Mouse (Mus musculus) midbrain, postnatal 0 days (tissue): Measurements from ENCODE around the gene Hist1h4f. TPM values are rescaled to one million over a fixed set of nuclear protein-coding genes. Genes with fewer than 3 reads are reported as not detected.
"Not testable (repeated sequence)": the region's sequence is repeated elsewhere in the genome, so short reads cannot be mapped to it uniquely, and the experiment has no call there.

Experiments used
- ATAC-seq: fragments of 200-750 bp; cut with Nextera tagmentation; 2 replicates; pipeline ENCODE4 v1.8.0; 2017; ENCODE audit warnings: moderate number of reproducible peaks, mild to moderate bottlenecking, moderate TSS enrichment, moderate library complexity; ENCODE audit not compliant: low FRiP score
- DNase-seq: peaks from one replicate; pipeline ENCODE4 v3.0.0-alpha.2; 2015; ENCODE audit warnings: low spot score
- H3K27ac ChIP-seq: fragments of 300-500 bp; sonication (generic); 2 replicates; pipeline ENCODE4 v1.5.1; 2014; ENCODE audit warnings: low read depth, mild to moderate bottlenecking, low read length, mixed read lengths
- H3K27me3 ChIP-seq: fragments of 300-500 bp; sonication (generic); 2 replicates; pipeline ENCODE4 v1.6.1; 2014; ENCODE audit warnings: low read length, control low read depth, mixed read lengths; ENCODE audit not compliant: insufficient read depth
- H3K36me3 ChIP-seq: fragments of 300-500 bp; sonication (generic); 2 replicates; pipeline ENCODE4 v1.6.1; 2014; ENCODE audit warnings: low read length, control low read depth, mixed read lengths; ENCODE audit not compliant: insufficient read depth
- H3K4me1 ChIP-seq: fragments of 300-500 bp; sonication (generic); 2 replicates; pipeline ENCODE4 v1.6.1; 2014; ENCODE audit warnings: mild to moderate bottlenecking, control low read depth, antibody characterized with exemption, low read length, mixed read lengths; ENCODE audit not compliant: insufficient read depth
- H3K4me2 ChIP-seq: fragments of 300-500 bp; sonication (generic); 2 replicates; pipeline ENCODE4 v1.6.1; 2014; ENCODE audit warnings: low read depth, mild to moderate bottlenecking, low read length, mixed read lengths; ENCODE audit not compliant: poor library complexity, severe bottlenecking
- H3K4me3 ChIP-seq: fragments of 300-500 bp; sonication (generic); 2 replicates; pipeline ENCODE4 v1.5.1; 2014; ENCODE audit warnings: low read depth, mild to moderate bottlenecking, low read length, moderate library complexity
- H3K9ac ChIP-seq: fragments of 300-500 bp; sonication (generic); replicated peaks from 2 replicates; pipeline ENCODE4 v1.6.1; 2014; ENCODE audit warnings: mild to moderate bottlenecking, low read length, moderate library complexity, mixed read lengths; ENCODE audit not compliant: poor library complexity, severe bottlenecking
- H3K9me3 ChIP-seq: fragments of 300-500 bp; sonication (generic); 2 replicates; pipeline ENCODE4 v1.6.1; 2016; ENCODE audit warnings: low read length, control low read depth
- CTCF ChIP-seq: IDR thresholded peaks from 2 replicates; pipeline ENCODE4 v1.5.1; 2016; ENCODE audit warnings: antibody characterized with exemption, mild to moderate bottlenecking
- WGBS: fragments of 180-500 bp; shearing (Covaris S2); extraction: QIAGEN DNeasy Blood & Tissue Kit; methylation state at CpG from one replicate; pipeline ENCODE4 v1.1.7; 2014; 5-methylcytosine and 5-hydroxymethylcytosine counted together
- polyA plus RNA-seq: library from polyadenylated mRNA; unstranded; fragments of >200 nt; fragmentation: Nextera tagmentation; extraction: Ambion mirVana; gene quantifications from 2 replicates; pipeline ENCODE4 v1.2.1, GENCODE M21; 2015
- total RNA-seq: library from RNA; depleted of rRNA; stranded (reverse); fragments of >200 nt; gene quantifications from 2 replicates; pipeline ENCODE4 v1.2.3, GENCODE M21; 2014

Hist1h4f gene
- total and polyA plus RNA-seq, 2 experiments from 2014 or later = 753 TPM; not detected in 1

DNA sequence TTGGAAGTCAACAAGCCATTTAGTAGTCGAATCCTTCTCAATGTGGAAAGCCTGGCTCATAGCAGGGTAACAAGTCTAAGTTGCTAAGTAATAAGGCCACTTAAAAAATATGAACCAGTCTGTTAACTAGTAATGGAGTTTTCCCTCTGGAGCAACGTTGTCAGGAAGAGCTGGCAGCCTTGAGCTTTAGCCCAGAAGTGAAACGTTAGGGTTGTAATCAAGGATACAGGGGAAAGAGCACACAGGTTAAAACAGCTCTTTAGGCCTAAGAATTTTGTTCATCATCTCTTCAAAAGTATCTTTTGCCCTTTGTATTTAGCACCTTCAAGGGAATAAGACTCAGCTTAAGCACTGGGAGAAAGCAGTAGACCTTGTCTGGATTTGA is 695 bp downstream of the Hist1h4f start:
- H3K9me3 ChIP-seq = no peaks in the 10 kb centered on the region
- H3K27me3 ChIP-seq = no peaks in the 10 kb centered on the region
- peak overlapping the region; percentile 59 for H3K4me2 ChIP-seq
- no peak for TF ChIP-seq CTCF
- ATAC-seq (no peak), DNase-seq (no peak)
- peak overlapping the region; percentile 77; the same call in 1 of the 2 replicates for H3K27ac ChIP-seq
- H3K4me3 ChIP-seq = peak overlapping the region; percentile 42
- H3K4me1 ChIP-seq = peaks cover 7% of the 10 kb centered on the region; the same call in 1 of the 2 replicates
- WGBS = 7% methylated on average over 3 of the region's 3 CpGs
- H3K36me3 ChIP-seq = no peaks in the 10 kb centered on the region
- H3K9ac ChIP-seq = peak overlapping the region; percentile 39

DNA sequence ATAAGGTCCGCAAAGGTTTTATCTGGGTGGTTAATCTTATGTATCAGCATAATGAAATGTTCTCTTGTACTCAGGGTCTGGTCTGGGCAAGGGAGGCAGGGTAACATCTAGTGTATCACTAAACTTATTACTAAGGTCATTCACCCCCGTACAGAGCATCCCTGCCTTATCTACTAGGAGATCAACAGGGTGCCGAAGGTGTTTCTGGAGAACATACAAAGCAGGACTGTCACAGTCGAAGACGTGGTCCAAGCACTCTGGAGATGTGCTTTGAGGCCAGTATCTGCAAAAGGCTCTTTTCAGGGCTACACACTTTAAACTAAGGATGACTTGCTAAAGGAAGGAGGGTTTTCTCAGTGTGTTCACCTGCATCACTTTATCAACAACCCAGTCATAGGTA is 4.8 kb downstream of the Hist1h4f start:
- Histone ChIP-seq H3K27me3 (no peaks in the 10 kb centered on the region), H3K9ac (no peak overlapping the region), H3K36me3 (no peaks in the 10 kb centered on the region), H3K4me1 (0 out of 2 replicates have a peak, but pooled peaks cover 4% of the 10 kb centered on the region), H3K9me3 (no peaks in the 10 kb centered on the region), H3K27ac (no peak overlapping the region), H3K4me3 (no peak overlapping the region), H3K4me2 (no peak overlapping the region)
- 76% methylated on average over 5 of the region's 5 CpGs for WGBS
- no peak for DNase-seq
- ATAC-seq = no peak
- TF ChIP-seq CTCF = no peak

DNA sequence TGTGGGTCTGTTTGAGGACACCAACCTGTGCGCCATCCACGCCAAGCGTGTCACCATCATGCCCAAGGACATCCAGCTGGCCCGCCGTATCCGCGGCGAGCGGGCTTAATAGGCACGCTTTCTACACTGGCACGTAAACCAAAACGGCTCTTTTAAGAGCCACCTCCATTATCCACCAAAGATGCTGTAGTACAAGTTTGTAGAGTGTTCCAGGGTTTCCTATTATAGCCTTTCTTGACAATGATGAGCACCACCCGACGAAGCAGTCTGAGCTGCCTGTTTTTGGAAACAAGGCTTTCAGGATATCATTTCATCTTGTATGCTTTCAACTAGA is 6.7 kb downstream of the Hist1h4f start:
- ATAC-seq, H3K9ac ChIP-seq, H3K4me1 ChIP-seq, DNase-seq, H3K27me3 ChIP-seq, H3K36me3 ChIP-seq, H3K9me3 ChIP-seq, H3K27ac ChIP-seq: not testable (repeated sequence)
- peak overlapping the region; percentile 45 for H3K4me3 ChIP-seq
- H3K4me2 ChIP-seq = peak overlapping the region; percentile 36; the same call in 1 of the 2 replicates
- WGBS = 0% methylated on average over 8 of the region's 14 CpGs

DNA sequence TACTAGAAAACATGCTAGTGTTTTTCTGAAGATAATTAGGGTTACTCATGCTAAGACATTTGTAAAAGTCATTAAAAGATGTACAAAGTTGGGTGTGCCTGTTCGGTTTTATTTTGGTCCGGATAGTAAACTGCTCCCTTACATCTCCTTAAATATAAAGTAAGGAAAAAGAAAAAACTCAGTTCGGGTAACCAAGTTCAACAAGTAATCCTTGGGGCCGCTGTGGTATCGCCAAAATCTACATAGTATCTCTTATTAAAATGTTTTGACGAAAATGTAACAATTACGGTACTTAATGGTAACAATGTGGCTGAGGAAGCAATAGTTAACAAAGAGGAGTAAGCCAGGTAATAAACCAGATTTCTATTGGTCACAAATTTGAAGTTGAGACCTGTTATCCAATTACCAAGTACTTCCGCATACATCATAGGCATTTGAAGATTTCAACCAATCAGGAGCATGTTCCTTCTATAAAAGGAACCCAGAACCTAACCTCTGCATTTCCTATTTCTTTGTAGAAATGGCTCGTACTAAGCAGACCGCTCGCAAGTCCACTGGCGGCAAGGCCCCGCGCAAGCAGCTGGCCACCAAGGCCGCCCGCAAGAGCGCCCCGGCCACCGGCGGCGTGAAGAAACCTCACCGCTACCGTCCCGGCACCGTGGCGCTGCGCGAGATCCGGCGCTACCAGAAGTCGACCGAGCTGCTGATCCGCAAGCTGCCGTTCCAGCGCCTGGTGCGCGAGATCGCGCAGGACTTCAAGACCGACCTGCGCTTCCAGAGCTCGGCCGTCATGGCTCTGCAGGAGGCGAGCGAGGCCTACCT is 7.3 kb downstream of the Hist1h4f start, which contains the start of gene Hist1h3f:
Gene Hist1h3f, plus strand, starts transcription at position 88 of the 822 bp plus-strand sequence.
- Histone ChIP-seq H3K27ac (peak within 1 kb of the TSS; percentile 75), H3K4me1 (no peaks in the 10 kb centered on the region), H3K4me3 (peak within 1 kb of the TSS; percentile 45), H3K4me2 (peak within 1 kb of the TSS; percentile 65), H3K27me3 (no peaks in the 10 kb centered on the region), H3K9ac (peak within 1 kb of the TSS; percentile 48; the same call in 1 of the 2 replicates), H3K36me3 (no peaks in the 10 kb centered on the region), H3K9me3 (no peaks in the 10 kb centered on the region)
- peak; percentile 98 for DNase-seq
- no peak for TF ChIP-seq CTCF
- peak; percentile 96 for ATAC-seq
- WGBS = under 1% methylated on average over 24 of the region's 45 CpGs

DNA sequence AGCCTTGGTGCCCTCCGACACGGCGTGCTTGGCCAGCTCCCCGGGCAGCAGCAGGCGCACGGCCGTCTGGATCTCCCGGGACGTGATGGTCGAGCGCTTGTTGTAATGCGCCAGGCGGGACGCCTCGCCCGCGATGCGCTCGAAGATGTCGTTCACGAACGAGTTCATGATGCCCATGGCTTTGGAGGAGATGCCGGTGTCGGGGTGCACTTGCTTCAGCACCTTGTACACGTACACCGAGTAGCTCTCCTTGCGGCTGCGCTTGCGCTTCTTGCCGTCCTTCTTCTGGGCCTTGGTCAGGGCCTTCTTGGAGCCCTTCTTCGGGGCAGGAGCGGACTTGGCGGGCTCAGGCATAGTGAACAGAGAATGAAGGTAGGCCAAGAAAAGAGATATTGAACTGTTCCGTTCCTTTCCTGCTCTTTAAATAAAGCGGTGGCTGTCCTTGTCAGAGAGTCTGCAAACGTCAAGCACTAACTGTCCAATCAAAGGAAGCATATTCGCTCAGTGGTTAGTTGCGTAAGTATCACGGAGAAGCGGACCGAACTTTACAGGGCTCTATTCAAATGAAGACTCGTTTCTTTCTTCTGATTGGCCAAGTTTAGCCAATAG is 8.3 kb downstream of the Hist1h4f start, which contains the start of gene Hist1h2bh:
Gene Hist1h2bh, minus strand, starts transcription at position 394 of the 609 bp plus-strand sequence.
- not testable (repeated sequence) for H3K36me3 ChIP-seq, H3K9me3 ChIP-seq, H3K27me3 ChIP-seq, H3K4me1 ChIP-seq
- WGBS = under 1% methylated on average over 22 of the region's 42 CpGs
- ATAC-seq (peak; percentile 78), DNase-seq (peak; percentile 93)
- peak within 1 kb of the TSS; percentile 48; the same call in 1 of the 2 replicates for H3K9ac ChIP-seq
- H3K4me2 ChIP-seq = peak within 1 kb of the TSS; percentile 65
- peak within 1 kb of the TSS; percentile 75 for H3K27ac ChIP-seq
- peak within 1 kb of the TSS; percentile 45 for H3K4me3 ChIP-seq

DNA sequence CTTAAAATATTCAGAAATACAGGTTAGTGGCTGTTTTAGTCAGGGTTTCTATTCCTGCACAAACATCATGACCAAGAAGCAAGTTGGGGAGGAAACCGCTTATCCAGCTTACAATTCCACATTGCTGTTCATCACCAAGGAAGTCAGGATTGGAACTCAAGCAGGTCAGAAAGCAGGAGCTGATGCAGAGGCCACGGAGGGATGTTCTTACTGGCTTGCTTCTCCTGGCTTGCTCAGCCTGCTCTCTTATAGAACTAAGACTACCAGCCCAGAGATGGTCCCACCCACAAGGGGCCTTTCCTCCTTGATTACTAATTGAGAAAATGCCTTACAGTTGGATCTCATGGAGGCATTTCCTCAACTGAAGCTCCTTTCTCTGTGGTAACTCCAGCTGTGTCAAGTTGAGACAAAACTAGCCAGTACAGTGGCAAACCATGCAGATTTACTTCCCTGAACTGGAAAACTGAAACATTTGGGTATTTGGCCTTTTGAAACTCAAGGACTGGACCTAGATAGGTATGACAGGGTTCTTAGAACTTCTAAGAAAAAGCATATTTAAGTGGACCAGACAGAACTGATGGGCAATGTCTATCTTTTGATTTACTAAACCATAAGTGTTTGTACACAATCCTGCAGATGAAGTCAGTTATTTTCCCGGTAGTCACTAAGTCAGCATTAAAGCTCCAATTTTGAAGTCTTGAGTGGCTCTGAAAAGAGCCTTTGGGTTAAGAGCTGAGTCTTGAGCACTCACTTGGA is 9.0 kb downstream of the Hist1h4f start:
- H3K9me3 ChIP-seq, DNase-seq, H3K4me1 ChIP-seq, ATAC-seq, H3K27ac ChIP-seq, H3K36me3 ChIP-seq, H3K27me3 ChIP-seq: not testable (repeated sequence)
- 6% methylated on average over 3 of the region's 3 CpGs for WGBS
- peak overlapping the region; percentile 45 for H3K4me3 ChIP-seq
- H3K9ac ChIP-seq = 0 out of 2 replicates have a peak overlapping the region, but pooled peaks have one; percentile 4
- peak overlapping the region; percentile 65 for H3K4me2 ChIP-seq
